Mouse (Mus musculus) neural tube, embryonic 15.5 days (tissue): ENCODE results near the gene Cdc27. TPM values are rescaled to one million over a fixed set of nuclear protein-coding genes. Genes with fewer than 3 reads are reported as not detected.
"Not testable (repeated sequence)": the region's sequence is repeated elsewhere in the genome, so short reads cannot be mapped to it uniquely, and the experiment has no call there.

Experiments
- ATAC-seq: fragments of 200-750 bp; cut with Nextera tagmentation; 2 replicates; pipeline ENCODE4 v1.8.0; 2017; ENCODE audit warnings: mild to moderate bottlenecking, moderate TSS enrichment, moderate library complexity; ENCODE audit not compliant: low FRiP score
- H3K27ac ChIP-seq: fragments of 300-500 bp; sonication (generic); replicated peaks from 2 replicates; pipeline ENCODE4 v1.5.1; 2015; ENCODE audit warnings: mild to moderate bottlenecking, inconsistent platforms
- H3K27me3 ChIP-seq: fragments of 300-500 bp; sonication (generic); replicated peaks from 2 replicates; pipeline ENCODE4 v1.6.1; 2015; ENCODE audit warnings: inconsistent platforms
- H3K36me3 ChIP-seq: fragments of 300-500 bp; sonication (generic); 2 replicates; pipeline ENCODE4 v1.6.1; 2015; ENCODE audit warnings: inconsistent platforms
- H3K4me1 ChIP-seq: fragments of 300-500 bp; sonication (generic); 2 replicates; pipeline ENCODE4 v1.6.1; 2015; ENCODE audit warnings: inconsistent platforms
- H3K4me2 ChIP-seq: fragments of 300-500 bp; sonication (generic); 2 replicates; pipeline ENCODE4 v1.6.1; 2015; ENCODE audit warnings: inconsistent platforms, mild to moderate bottlenecking, moderate library complexity
- H3K4me3 ChIP-seq: fragments of 300-500 bp; sonication (generic); replicated peaks from 2 replicates; pipeline ENCODE4 v1.5.1; 2015; ENCODE audit warnings: mild to moderate bottlenecking, inconsistent platforms
- H3K9ac ChIP-seq: fragments of 300-500 bp; sonication (generic); replicated peaks from 2 replicates; pipeline ENCODE4 v1.6.1; 2015; ENCODE audit warnings: mild to moderate bottlenecking, inconsistent platforms
- H3K9me3 ChIP-seq: fragments of 300-500 bp; sonication (generic); replicated peaks from 2 replicates; pipeline ENCODE4 v1.6.1; 2016; ENCODE audit warnings: inconsistent platforms
- WGBS: fragments of 180-500 bp; shearing (Covaris S2); methylation state at CpG from one replicate; pipeline ENCODE4 v1.1.7; 2015; ENCODE audit warnings: mixed read lengths; 5-methylcytosine and 5-hydroxymethylcytosine counted together
- polyA plus RNA-seq: library from polyadenylated mRNA; unstranded; fragments of >200 nt; fragmentation: Nextera tagmentation; extraction: Ambion mirVana; gene quantifications from 2 replicates; pipeline ENCODE4 v1.2.1, GENCODE M21; 2015

Cdc27 gene
- polyA plus RNA-seq, 1 experiment from 2014 or later = 34.8 TPM

GRCm38 (mm10) chr11:104581446-104582307 lies 31.3 kb upstream of the Cdc27 start:
- no peak for ATAC-seq
- no peak overlapping the region for H3K4me3 ChIP-seq
- WGBS = 73% methylated on average over 18 of the region's 18 CpGs
- H3K36me3 ChIP-seq = no peaks in the 10 kb centered on the region
- peak overlapping the region; percentile 33; the same call in 1 of the 2 replicates for H3K27ac ChIP-seq
- no peaks in the 10 kb centered on the region for H3K9me3 ChIP-seq
- no peaks in the 10 kb centered on the region for H3K27me3 ChIP-seq
- no peak overlapping the region; the same call in 1 of the 2 replicates for H3K4me2 ChIP-seq
- no peaks in the 10 kb centered on the region for H3K4me1 ChIP-seq
- H3K9ac ChIP-seq = no peak overlapping the region

- 90% methylated on average over 5 of the region's 5 CpGs for WGBS
- H3K4me3 ChIP-seq = no peak overlapping the region
- H3K4me2 ChIP-seq = no peak overlapping the region
- H3K9ac ChIP-seq = no peak overlapping the region
- no peaks in the 10 kb centered on the region for H3K4me1 ChIP-seq
- ATAC-seq = no peak
- no peaks in the 10 kb centered on the region for H3K9me3 ChIP-seq
- H3K27ac ChIP-seq = no peak overlapping the region
- no peaks in the 10 kb centered on the region for H3K27me3 ChIP-seq
- H3K36me3 ChIP-seq = no peaks in the 10 kb centered on the region
Measured at GRCm38 (mm10) chr11:104580606-104581005, 30.2 kb upstream of the Cdc27 start.

- no peaks in the 10 kb centered on the region for H3K9me3 ChIP-seq
- 73% methylated on average over 6 of the region's 6 CpGs for WGBS
- no peaks in the 10 kb centered on the region for H3K36me3 ChIP-seq
Measured at GRCm38 (mm10) chr11:104580091-104580490, 29.7 kb upstream of the Cdc27 start.

GRCm38 (mm10) chr11:104579575-104579974 lies 29.2 kb upstream of the Cdc27 start:
- Histone ChIP-seq H3K4me1 (no peaks in the 10 kb centered on the region), H3K4me3 (no peak overlapping the region), H3K36me3 (no peaks in the 10 kb centered on the region), H3K9ac (no peak overlapping the region), H3K9me3 (no peaks in the 10 kb centered on the region), H3K27me3 (no peaks in the 10 kb centered on the region), H3K4me2 (no peak overlapping the region), H3K27ac (no peak overlapping the region)
- WGBS = 94% methylated on average over 8 of the region's 8 CpGs
- no peak for ATAC-seq

More at GRCm38 (mm10) chr11:104580091-104580490, 29.7 kb upstream of the Cdc27 start:
- no peaks in the 10 kb centered on the region for H3K4me1 ChIP-seq
- H3K4me3 ChIP-seq = no peak overlapping the region
- no peaks in the 10 kb centered on the region for H3K27me3 ChIP-seq
- no peak for ATAC-seq
- H3K27ac ChIP-seq = no peak overlapping the region
- H3K4me2 ChIP-seq = no peak overlapping the region
- H3K9ac ChIP-seq = no peak overlapping the region

GRCm38 (mm10) chr11:104579084-104579483 lies 28.7 kb upstream of the Cdc27 start:
- WGBS = 91% methylated on average over 9 of the region's 9 CpGs
- Histone ChIP-seq H3K9ac (no peak overlapping the region), H3K36me3 (no peaks in the 10 kb centered on the region), H3K27ac (no peak overlapping the region), H3K4me1 (no peaks in the 10 kb centered on the region), H3K27me3 (no peaks in the 10 kb centered on the region), H3K9me3 (no peaks in the 10 kb centered on the region), H3K4me2 (no peak overlapping the region), H3K4me3 (no peak overlapping the region)
- ATAC-seq = no peak

GRCm38 (mm10) chr11:104578074-104578473 lies 27.7 kb upstream of the Cdc27 start:
- Histone ChIP-seq H3K27ac (no peak overlapping the region), H3K27me3 (0 out of 2 replicates have a peak, but pooled peaks cover under 1% of the 10 kb centered on the region), H3K4me1 (no peaks in the 10 kb centered on the region), H3K4me3 (no peak overlapping the region), H3K9me3 (no peaks in the 10 kb centered on the region), H3K36me3 (no peaks in the 10 kb centered on the region), H3K9ac (no peak overlapping the region), H3K4me2 (no peak overlapping the region)
- ATAC-seq = no peak
- 73% methylated on average over 5 of the region's 5 CpGs for WGBS

GRCm38 (mm10) chr11:104576772-104577612 lies 26.6 kb upstream of the Cdc27 start:
- ATAC-seq = no peak
- H3K4me2 ChIP-seq = no peak overlapping the region
- 0 out of 2 replicates have a peak, but pooled peaks cover 9% of the 10 kb centered on the region for H3K27me3 ChIP-seq
- 53% methylated on average over 10 of the region's 10 CpGs for WGBS
- H3K4me1 ChIP-seq = no peaks in the 10 kb centered on the region
- no peaks in the 10 kb centered on the region for H3K36me3 ChIP-seq
- no peak overlapping the region for H3K9ac ChIP-seq
- no peak overlapping the region for H3K27ac ChIP-seq
- H3K4me3 ChIP-seq = no peak overlapping the region
- H3K9me3 ChIP-seq = no peaks in the 10 kb centered on the region

- H3K4me2 ChIP-seq = no peak overlapping the region
- H3K9ac ChIP-seq = no peak overlapping the region
- no peak overlapping the region for H3K4me3 ChIP-seq
- no peaks in the 10 kb centered on the region for H3K9me3 ChIP-seq
- no peak overlapping the region for H3K27ac ChIP-seq
- H3K36me3 ChIP-seq = no peaks in the 10 kb centered on the region
- H3K4me1 ChIP-seq = peaks cover 5% of the 10 kb centered on the region; the same call in 1 of the 2 replicates
- ATAC-seq = no peak
- H3K27me3 ChIP-seq = 0 out of 2 replicates have a peak, but pooled peaks cover 10% of the 10 kb centered on the region
- WGBS = 66% methylated on average over 2 of the region's 2 CpGs
Measured at GRCm38 (mm10) chr11:104572566-104572965, 22.1 kb upstream of the Cdc27 start.

GRCm38 (mm10) chr11:104572091-104572490 lies 21.7 kb upstream of the Cdc27 start:
- Histone ChIP-seq H3K4me1 (peaks cover 5% of the 10 kb centered on the region; the same call in 1 of the 2 replicates), H3K27ac (no peak overlapping the region), H3K27me3 (0 out of 2 replicates have a peak, but pooled peaks cover 10% of the 10 kb centered on the region), H3K4me2 (no peak overlapping the region), H3K9me3 (no peaks in the 10 kb centered on the region), H3K9ac (no peak overlapping the region), H3K4me3 (no peak overlapping the region), H3K36me3 (no peaks in the 10 kb centered on the region)
- WGBS = 59% methylated on average over 7 of the region's 7 CpGs
- no peak for ATAC-seq

GRCm38 (mm10) chr11:104571373-104571772 lies 21.0 kb upstream of the Cdc27 start:
- WGBS = 2% methylated on average over 28 of the region's 28 CpGs
- Histone ChIP-seq H3K9ac (peak overlapping the region; percentile 34), H3K4me2 (peak overlapping the region; percentile 69), H3K4me3 (peak overlapping the region; percentile 36)
- H3K4me1 ChIP-seq, H3K9me3 ChIP-seq, H3K27ac ChIP-seq, H3K36me3 ChIP-seq, H3K27me3 ChIP-seq: not testable (repeated sequence)
- peak; percentile 57; the same call in 1 of the 2 replicates for ATAC-seq

- not testable (repeated sequence) for ATAC-seq, H3K36me3 ChIP-seq, H3K27me3 ChIP-seq, H3K9ac ChIP-seq, H3K9me3 ChIP-seq, H3K4me1 ChIP-seq, H3K4me2 ChIP-seq, H3K27ac ChIP-seq, H3K4me3 ChIP-seq
- WGBS = 81% methylated on average over 8 of the region's 8 CpGs
Measured at GRCm38 (mm10) chr11:104570515-104570914, 20.1 kb upstream of the Cdc27 start.
